Mouse (Mus musculus): ENCODE measurements around the gene Frmd4a.

DNA sequence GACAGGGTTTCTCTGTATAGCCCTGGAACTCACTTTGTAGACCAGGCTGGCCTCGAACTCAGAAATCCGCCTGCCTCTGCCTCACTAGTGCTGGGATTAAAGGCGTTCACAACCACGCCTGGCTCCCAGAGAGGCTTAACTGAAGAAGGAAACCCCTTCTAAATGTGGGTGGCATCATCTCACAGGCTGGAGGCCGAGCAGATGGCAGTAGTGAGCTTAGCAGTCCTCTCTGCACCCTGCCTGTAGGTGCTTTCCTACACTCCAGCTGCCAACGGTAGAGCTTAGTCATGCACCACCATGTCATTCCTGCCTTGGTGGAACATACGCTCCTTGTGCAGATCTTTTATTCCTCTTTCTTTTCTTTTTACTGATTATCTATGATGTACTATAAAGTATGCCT lies 28.6 kb upstream of the Frmd4a start:
- TF ChIP-seq CTCF (IDR thresholded peaks at IDR 0.05; ENCODE audit: low read depth, low read length) (no peak), GATA1 (IDR thresholded peaks at IDR 0.05; ENCODE audit: borderline replicate concordance, low read length) (no peak), POLR2AphosphoS5 (IDR thresholded peaks at IDR 0.05; ENCODE audit: insufficient replicate concordance, low read depth, low read length) (no peak), TAL1 (conservative IDR thresholded peaks at IDR 0.05; ENCODE audit: low read depth, low read length) (no peak), GATA2 (IDR thresholded peaks at IDR 0.05; ENCODE audit: borderline replicate concordance, low read depth, low read length) (no peak)

Data from G1E (cell line).